Mouse (Mus musculus) myocyte (in vitro differentiated cells): ENCODE results near the gene Cdrt4.

Experiments
- E2F4 ChIP-seq: IDR thresholded peaks from one replicate; pipeline ENCODE4 v1.6.1; 2011; ENCODE audit warnings: mild to moderate bottlenecking, control low read depth, moderate library complexity; ENCODE audit not compliant: insufficient read depth
- POLR2A ChIP-seq: IDR thresholded peaks from one replicate; pipeline ENCODE4 v1.6.1; 2011; ENCODE audit warnings: low read depth, mild to moderate bottlenecking, control low read depth, moderate library complexity; ENCODE audit not compliant: insufficient read length
- POLR2AphosphoS2 ChIP-seq: IDR thresholded peaks from one replicate; pipeline ENCODE4 v1.6.1; 2011; ENCODE audit warnings: low read depth, control low read depth; ENCODE audit not compliant: insufficient read length
- SRF ChIP-seq: IDR thresholded peaks from one replicate; pipeline ENCODE4 v1.6.1; 2011; ENCODE audit warnings: low read depth; ENCODE audit not compliant: control insufficient read depth, insufficient read length
- USF1 ChIP-seq: IDR thresholded peaks from one replicate; pipeline ENCODE4 v1.6.1; 2011; ENCODE audit warnings: low read depth, mild to moderate bottlenecking, control low read depth, moderate library complexity

DNA sequence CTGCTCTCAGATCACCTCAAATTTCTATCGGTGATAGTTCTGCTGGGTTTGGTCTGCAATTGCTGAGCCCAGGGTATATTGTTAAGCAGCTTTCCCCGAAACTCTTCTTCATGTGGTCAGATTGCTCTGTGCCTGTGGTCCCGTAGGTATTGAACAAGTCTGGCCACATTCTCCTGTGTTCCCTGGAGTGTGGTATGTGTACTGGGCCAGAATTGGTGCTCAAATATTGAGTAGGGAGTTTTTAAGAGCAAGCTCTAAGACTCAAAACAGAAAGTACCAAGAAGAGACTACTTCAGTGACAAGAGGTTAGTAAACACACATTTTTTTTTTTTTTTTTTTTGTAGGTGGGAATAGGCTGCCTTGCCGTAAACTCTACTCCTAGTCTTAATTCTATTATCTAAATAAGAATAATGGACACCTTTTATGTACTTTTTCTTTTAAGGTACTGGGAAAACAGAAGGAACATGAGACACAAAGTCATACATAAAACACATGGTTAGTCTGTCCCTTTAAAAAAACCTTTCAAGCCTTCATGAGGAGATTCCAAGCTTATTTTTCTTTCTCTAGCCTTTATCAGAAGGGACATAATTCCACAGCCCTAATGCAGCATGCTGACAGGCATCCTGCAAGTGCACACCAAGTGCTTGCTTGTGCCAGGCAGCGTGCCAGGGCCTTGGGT lies 46.2 kb downstream of the Cdrt4 start:
- TF ChIP-seq POLR2A (no peak), USF1 (no peak), POLR2AphosphoS2 (no peak), E2F4 (no peak), SRF (no peak)
